Mouse (Mus musculus): ENCODE data around the gene Ppp1r3a. TPM values are rescaled to one million over a fixed set of nuclear protein-coding genes. Genes with fewer than 3 reads are reported as not detected.
"Not testable (repeated sequence)": the region's sequence is repeated elsewhere in the genome, so short reads cannot be mapped to it uniquely, and the experiment has no call there.

Ppp1r3a gene
- polyA plus RNA-seq, 1 experiment from 2014 or later = 3.8 TPM

DNA sequence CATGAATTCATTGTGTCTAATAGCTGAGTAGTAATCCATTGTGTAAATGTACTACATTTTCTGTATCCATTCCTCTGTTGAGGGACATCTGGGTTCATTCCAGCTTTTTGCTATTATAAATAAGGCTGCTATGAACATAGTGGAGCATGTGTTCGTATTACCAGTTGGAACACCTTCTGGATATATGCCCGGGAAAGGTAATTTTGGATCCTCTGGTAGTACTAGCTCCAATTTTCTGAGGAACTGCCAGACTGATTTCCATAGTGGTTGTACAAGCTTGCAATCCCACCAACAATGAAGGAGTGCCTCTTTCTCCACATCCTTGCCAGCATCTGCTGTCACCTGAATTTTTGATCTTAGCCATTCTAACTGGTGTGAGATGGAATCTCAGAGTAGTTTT is 86.1 kb downstream of the Ppp1r3a start:
- H3K4me3 ChIP-seq (ENCODE audit: low read depth, low read length); H3K36me3 ChIP-seq (ENCODE audit: control insufficient read depth, insufficient read depth, low read length); H3K27ac ChIP-seq (ENCODE audit: low read depth, low read length); H3K27me3 ChIP-seq (ENCODE audit: control insufficient read depth, insufficient read depth, low read length); H3K9ac ChIP-seq (ENCODE audit: low read depth, low read length); H3K4me2 ChIP-seq; ATAC-seq (replicated peaks; ENCODE audit: insufficient number of reproducible peaks, low FRiP score, low TSS enrichment); H3K4me1 ChIP-seq (ENCODE audit: control insufficient read depth, insufficient read depth, low read length); H3K9me3 ChIP-seq (replicated peaks; ENCODE audit: control insufficient read depth, low read length): not testable (repeated sequence)
- WGBS (ENCODE audit: insufficient replicate concordance) = 66% methylated on average over 2 of the region's 2 CpGs

DNA sequence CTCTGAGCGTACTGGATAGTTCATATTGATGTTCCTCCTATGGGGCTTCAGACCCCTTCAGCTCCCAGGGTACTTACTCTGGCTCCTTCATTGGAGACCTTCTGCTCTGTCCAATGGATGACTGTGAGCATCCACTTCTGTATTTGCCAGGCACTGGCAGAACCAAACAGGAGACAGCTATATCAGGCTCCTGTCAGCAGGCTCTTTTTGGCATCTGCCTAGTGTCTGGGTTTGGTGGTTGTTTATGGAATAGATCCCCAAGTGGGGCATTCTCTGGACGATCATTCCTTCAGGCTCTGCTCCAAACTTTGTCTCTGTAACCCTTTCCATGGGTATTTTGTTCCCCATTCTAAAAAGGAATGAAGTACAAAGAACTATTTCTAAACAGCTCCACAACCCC is 87.4 kb downstream of the Ppp1r3a start:
- not testable (repeated sequence) for H3K27me3 ChIP-seq (ENCODE audit: control insufficient read depth, insufficient read depth, low read length); H3K27ac ChIP-seq (ENCODE audit: low read depth, low read length); H3K4me3 ChIP-seq (ENCODE audit: low read depth, low read length); H3K36me3 ChIP-seq (ENCODE audit: control insufficient read depth, insufficient read depth, low read length); H3K4me2 ChIP-seq; H3K4me1 ChIP-seq (ENCODE audit: control insufficient read depth, insufficient read depth, low read length); ATAC-seq (replicated peaks; ENCODE audit: insufficient number of reproducible peaks, low FRiP score, low TSS enrichment); H3K9me3 ChIP-seq (replicated peaks; ENCODE audit: control insufficient read depth, low read length); H3K9ac ChIP-seq (ENCODE audit: low read depth, low read length)
- WGBS (ENCODE audit: insufficient replicate concordance) = 56% methylated on average over 2 of the region's 2 CpGs

Other genes starting within 250 kb of the Ppp1r3a start
- gene Foxp2, start 146.1 kb upstream of the Ppp1r3a start, polyA plus RNA-seq (2014; fragmentation: Nextera tagmentation; extraction: Ambion mirVana) = 14.5 and 14.8 TPM in 2 replicates